Mouse (Mus musculus) CH12.LX (cell line): ENCODE results near the gene Nsd1. TPM values are rescaled to one million over a fixed set of nuclear protein-coding genes. Genes with fewer than 3 reads are reported as not detected.

Experiments used
- DNase-seq: peaks from one replicate; pipeline ENCODE4 v3.0.0-alpha.2; 2013; ENCODE audit errors: extremely low read depth
- H3K27ac ChIP-seq: 2 replicates; pipeline ENCODE4 v1.5.1; 2012; ENCODE audit warnings: low read depth, mild to moderate bottlenecking, control low read depth, moderate library complexity; ENCODE audit not compliant: insufficient read depth
- H3K27me3 ChIP-seq: replicated peaks from 2 replicates; pipeline ENCODE3; 2012; ENCODE audit warnings: inconsistent platforms
- H3K36me3 ChIP-seq, 2 experiments: replicated peaks in 1 of 2; 2 replicates each; pipeline versions ENCODE3 to v1.6.1; 2012; ENCODE audit warnings: inconsistent platforms in 1 of 2, low read length in 1 of 2, mild to moderate bottlenecking in 1 of 2, mixed read lengths in 1 of 2, moderate library complexity in 1 of 2; ENCODE audit not compliant: control insufficient read depth in 1 of 2, insufficient read depth in 1 of 2
- H3K4me1 ChIP-seq, 2 experiments: 2 replicates each; pipeline ENCODE4 v1.6.1; 2012; ENCODE audit warnings: inconsistent platforms in 1 of 2, moderate library complexity in 1 of 2; ENCODE audit not compliant: insufficient read depth in 2 of 2, control insufficient read depth in 1 of 2
- H3K4me2 ChIP-seq: 2 replicates; pipeline ENCODE4 v1.6.1; 2012; ENCODE audit warnings: low read depth, mild to moderate bottlenecking, control low read depth; ENCODE audit not compliant: poor library complexity, insufficient read depth, severe bottlenecking
- H3K4me3 ChIP-seq, 3 experiments: fragments of 150-350 bp in 1 of 3; sonication (generic) in 1 of 3; replicated peaks in 1 of 3; 2 replicates each; pipeline versions ENCODE3 to v1.5.1; 2011 to 2012; ENCODE audit warnings: low read depth in 2 of 3, low read length in 2 of 3, mild to moderate bottlenecking in 2 of 3, moderate library complexity in 2 of 3, control low read depth in 1 of 3, improper control_type of control experiment in 1 of 3, inconsistent platforms in 1 of 3, mixed read lengths in 1 of 3; ENCODE audit not compliant: poor library complexity in 1 of 3
- H3K79me2 ChIP-seq: replicated peaks from 2 replicates; pipeline ENCODE4 v1.6.1; 2012; ENCODE audit warnings: mild to moderate bottlenecking, moderate library complexity; ENCODE audit not compliant: control insufficient read depth, poor library complexity, insufficient read depth, severe bottlenecking; ENCODE audit errors: extremely low read depth
- H3K9ac ChIP-seq: 2 replicates; pipeline ENCODE4 v1.6.1; 2012; ENCODE audit warnings: low read depth, mild to moderate bottlenecking, control low read depth, moderate library complexity; ENCODE audit not compliant: insufficient read depth
- H3K9me3 ChIP-seq: replicated peaks from 2 replicates; pipeline ENCODE3; 2012; ENCODE audit warnings: low read length, inconsistent platforms, mixed read lengths
- BHLHE40 ChIP-seq: IDR thresholded peaks from 2 replicates; pipeline ENCODE4 v1.6.1; 2011; ENCODE audit warnings: mild to moderate bottlenecking, low read depth, low read length, improper control_type of control experiment
- CHD2 ChIP-seq: IDR thresholded peaks from 2 replicates; pipeline ENCODE4 v1.6.1; 2011; ENCODE audit warnings: low read length, improper control_type of control experiment
- E2F4 ChIP-seq: IDR thresholded peaks from 2 replicates; pipeline ENCODE4 v1.6.1; 2011; ENCODE audit warnings: low read depth, low read length, improper control_type of control experiment; ENCODE audit not compliant: insufficient replicate concordance
- ELF1 ChIP-seq: IDR thresholded peaks from 2 replicates; pipeline ENCODE4 v1.6.1; 2014; ENCODE audit warnings: low read depth, mild to moderate bottlenecking, inconsistent platforms, low read length, improper control_type of control experiment
- GABPA ChIP-seq: IDR thresholded peaks from 2 replicates; pipeline ENCODE4 v1.6.1; 2012; ENCODE audit warnings: low read depth, low read length, improper control_type of control experiment, inconsistent platforms; ENCODE audit not compliant: insufficient replicate concordance
- HCFC1 ChIP-seq: IDR thresholded peaks from 2 replicates; pipeline ENCODE4 v1.6.1; 2012; ENCODE audit warnings: low read depth, mild to moderate bottlenecking, inconsistent platforms, low read length, improper control_type of control experiment
- IRF4 ChIP-seq: IDR thresholded peaks from 2 replicates; pipeline ENCODE4 v1.6.1; 2014; ENCODE audit warnings: low read depth, mild to moderate bottlenecking, inconsistent platforms, low read length, improper control_type of control experiment
- KAT2A ChIP-seq: IDR thresholded peaks from 2 replicates; pipeline ENCODE4 v1.6.1; 2012; ENCODE audit warnings: low read length, improper control_type of control experiment, inconsistent platforms; ENCODE audit not compliant: insufficient replicate concordance
- MAX ChIP-seq: IDR thresholded peaks from 2 replicates; pipeline ENCODE4 v1.6.1; 2011; ENCODE audit warnings: low read length, improper control_type of control experiment
- MAZ ChIP-seq: IDR thresholded peaks from 2 replicates; pipeline ENCODE4 v1.6.1; 2012; ENCODE audit warnings: low read depth, mild to moderate bottlenecking, inconsistent platforms, low read length, improper control_type of control experiment, moderate library complexity
- NELFE ChIP-seq: IDR thresholded peaks from 2 replicates; pipeline ENCODE4 v1.6.1; 2011; ENCODE audit warnings: low read depth, low read length, improper control_type of control experiment
- POLR2AphosphoS2 ChIP-seq: IDR thresholded peaks from 2 replicates; pipeline ENCODE4 v1.6.1; 2011; ENCODE audit warnings: low read depth, low read length, improper control_type of control experiment
- RAD21 ChIP-seq: IDR thresholded peaks from 2 replicates; pipeline ENCODE4 v1.6.1; 2011; ENCODE audit warnings: low read depth, mild to moderate bottlenecking, low read length, improper control_type of control experiment, moderate library complexity
- SIN3A ChIP-seq: IDR thresholded peaks from 2 replicates; pipeline ENCODE4 v1.6.1; 2012; ENCODE audit warnings: low read length, improper control_type of control experiment, inconsistent platforms
- SMC3 ChIP-seq: IDR thresholded peaks from 2 replicates; pipeline ENCODE4 v1.6.1; 2011; ENCODE audit warnings: low read depth, low read length, improper control_type of control experiment
- TBP ChIP-seq: conservative IDR thresholded peaks from 2 replicates; pipeline ENCODE4 v1.6.1; 2011; ENCODE audit warnings: low read depth, low read length, improper control_type of control experiment
- TCF12 ChIP-seq: IDR thresholded peaks from 2 replicates; pipeline ENCODE4 v1.6.1; 2014; ENCODE audit warnings: low read depth, mild to moderate bottlenecking, inconsistent platforms, low read length, improper control_type of control experiment
- UBTF ChIP-seq: IDR thresholded peaks from 2 replicates; pipeline ENCODE4 v1.6.1; 2012; ENCODE audit warnings: low read depth, mild to moderate bottlenecking, inconsistent platforms, low read length, improper control_type of control experiment, moderate library complexity
- USF1 ChIP-seq: IDR thresholded peaks from 2 replicates; pipeline ENCODE4 v1.6.1; 2014; ENCODE audit warnings: low read depth, mild to moderate bottlenecking, inconsistent platforms, low read length, improper control_type of control experiment
- ZKSCAN1 ChIP-seq: IDR thresholded peaks from 2 replicates; pipeline ENCODE4 v1.6.1; 2012; ENCODE audit warnings: low read depth, inconsistent platforms, low read length, improper control_type of control experiment, borderline replicate concordance
- ZMIZ1 ChIP-seq: IDR thresholded peaks from 2 replicates; pipeline ENCODE4 v1.6.1; 2012; ENCODE audit warnings: low read depth, mild to moderate bottlenecking, inconsistent platforms, low read length, improper control_type of control experiment
- ZNF384 ChIP-seq: IDR thresholded peaks from 2 replicates; pipeline ENCODE4 v1.6.1; 2012; ENCODE audit warnings: low read depth, low read length, improper control_type of control experiment, inconsistent platforms
- dilution Hi-C: fragments of 300-500 bp; cut with MboI; formaldehyde crosslinking; loops from 2 replicates; pipeline ENCODE4 v1.14.3; 2020; ENCODE audit warnings: low sequenced_read_pairs; ENCODE audit not compliant: extremely low pct_unique_long_range_greater_than_20kb, extremely low pct_ligation_motif_present
- in situ Hi-C: fragments of 300-500 bp; cut with MboI; formaldehyde crosslinking; loops from 3 replicates; pipeline ENCODE4 v1.14.3; 2019; ENCODE audit warnings: low sequenced_read_pairs, low pct_ligation_motif_present, low pct_unique_long_range_greater_than_20kb, mixed read lengths
- polyA plus RNA-seq: library from polyadenylated mRNA; unstranded; fragments of >175 nt; gene quantifications from 2 replicates; pipeline ENCODE4 v1.2.1, GENCODE M21; 2012; ENCODE audit warnings: low read depth; ENCODE audit not compliant: insufficient read length
- total RNA-seq, 2 experiments: library from RNA; depleted of rRNA; stranded (reverse); fragments of 300-350 nt in 1 of 2; fragments of >200 nt in 1 of 2; gene quantifications; 2 replicates each; pipeline ENCODE4 v1.2.3; 2012 to 2014

Nsd1 gene
- total and polyA plus RNA-seq, 3 experiments = 11.8 to 13.8 (median 12.6) TPM

GRCm38 (mm10) chr13:55179591-55179990 is 30.0 kb upstream of the Nsd1 start:
- dilution Hi-C loops = no loop called here

GRCm38 (mm10) chr13:55181786-55182172 is 27.8 kb upstream of the Nsd1 start:
- TF ChIP-seq ZMIZ1 = no peak
- no peak for TF ChIP-seq NELFE
- no peak for TF ChIP-seq SIN3A
- no peak for TF ChIP-seq SMC3
- TF ChIP-seq KAT2A = no peak
- TF ChIP-seq USF1 = no peak
- TF ChIP-seq RAD21 = no peak
- TF ChIP-seq GABPA = no peak
- TF ChIP-seq UBTF = no peak
- no peak for TF ChIP-seq ZKSCAN1
- TF ChIP-seq TBP = no peak
- no peak for TF ChIP-seq TCF12
- TF ChIP-seq BHLHE40 = no peak
- no peak for TF ChIP-seq ELF1
- TF ChIP-seq E2F4 = no peak
- no peak for TF ChIP-seq HCFC1
- no peak for TF ChIP-seq IRF4
- TF ChIP-seq POLR2AphosphoS2 = no peak
- no peak for TF ChIP-seq ZNF384
- H3K4me3 ChIP-seq = no peak overlapping the region
- H3K4me1 ChIP-seq = 0 out of 4 replicates have a peak, but pooled peaks cover 0 to 3% of the 10 kb centered on the region in 2 experiments
- dilution Hi-C loops = no loop called here
- no peak for DNase-seq
- no peaks in the 10 kb centered on the region for H3K9me3 ChIP-seq
- H3K79me2 ChIP-seq = no peaks in the 10 kb centered on the region
- in situ Hi-C loops = no loop called here
- H3K36me3 ChIP-seq = no peaks in the 10 kb centered on the region
- no peaks in the 10 kb centered on the region for H3K27me3 ChIP-seq
- no peak overlapping the region for H3K4me2 ChIP-seq
- no peak overlapping the region for H3K9ac ChIP-seq
- H3K27ac ChIP-seq = no peak overlapping the region

More at GRCm38 (mm10) chr13:55179591-55179990, 30.0 kb upstream of the Nsd1 start:
- Histone ChIP-seq H3K36me3 (no peaks in the 10 kb centered on the region), H3K4me2 (no peak overlapping the region), H3K27ac (no peak overlapping the region), H3K4me1 (0 out of 4 replicates have a peak, but pooled peaks cover 0 to 3% of the 10 kb centered on the region in 2 experiments), H3K9ac (no peak overlapping the region), H3K9me3 (no peaks in the 10 kb centered on the region), H3K27me3 (peaks cover 2% of the 10 kb centered on the region), H3K4me3 (no peak overlapping the region), H3K79me2 (no peaks in the 10 kb centered on the region)
- DNase-seq = no peak
- TF ChIP-seq MAX = no peak
- TF ChIP-seq ZKSCAN1 = no peak
- no peak for TF ChIP-seq KAT2A
- no peak for TF ChIP-seq CHD2
- TF ChIP-seq MAZ = no peak
- TF ChIP-seq ZMIZ1 = no peak
- TF ChIP-seq TBP = no peak
- no peak for TF ChIP-seq TCF12
- in situ Hi-C loops = loop anchor here (10.0 kb wide), 1 partner anchor 385 kb away; no protein-coding TSS in a partner anchor
